Mouse (Mus musculus): ENCODE data around the gene 2310011J03Rik. TPM values are rescaled to one million over a fixed set of nuclear protein-coding genes. Genes with fewer than 3 reads are reported as not detected.

2310011J03Rik gene
- 32.7 TPM for polyA plus RNA-seq (2014; fragmentation: Illumina TruSeq; extraction: RNeasy Lipid Tissue Mini Kit (QIAGEN cat#74804); ENCODE audit: low read depth, low replicate concordance)

GRCm38 (mm10) chr10:80320340-80320760, at the start of gene 2310011J03Rik:
Gene 2310011J03Rik (minus strand): TSS chr10:80320537.

GRCm38 (mm10) chr10:80356001-80356682, 35.8 kb upstream of the 2310011J03Rik start, which contains the start of gene Plk5:
Gene Plk5 (plus strand): TSS chr10:80356459.

DNA sequence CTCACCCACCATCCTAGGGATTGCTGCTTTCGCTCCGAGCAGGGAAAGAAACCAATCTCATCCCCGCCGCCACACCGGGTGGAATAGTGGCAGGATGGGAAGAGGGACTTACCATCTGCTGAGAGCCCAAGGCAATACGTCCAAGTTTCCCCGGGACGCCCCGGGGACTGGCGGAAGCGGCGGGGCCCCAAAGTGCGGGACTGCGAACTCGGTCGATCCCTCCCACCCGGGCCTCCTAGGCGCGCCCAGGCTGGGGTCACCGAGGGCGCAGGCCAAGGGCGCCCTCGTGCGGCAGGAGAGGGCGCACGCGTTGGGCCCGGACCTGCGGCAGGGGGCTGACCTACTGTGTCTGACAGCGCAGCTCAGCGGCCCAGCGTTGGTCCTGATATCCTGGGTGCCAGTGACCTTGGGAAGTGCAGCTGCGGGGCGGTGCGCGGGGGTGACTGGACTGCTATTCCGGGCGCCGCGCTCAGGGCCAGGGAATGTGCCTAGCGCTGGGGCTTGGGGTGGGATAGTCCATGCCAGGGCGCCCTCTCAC, 28.0 kb upstream of the 2310011J03Rik start, which contains the start of gene Adamtsl5:
Gene Adamtsl5, minus strand, starts transcription at position 169 of the 538 bp plus-strand sequence.

GRCm38 (mm10) chr10:80329273-80330081, 9.1 kb upstream of the 2310011J03Rik start, which contains the start of the genes Pcsk4 and Reep6:
Gene Pcsk4 (minus strand): TSS chr10:80329498.
Gene Reep6 (plus strand): TSS chr10:80329953.

GRCm38 (mm10) chr10:80295618-80296425, 24.5 kb downstream of the 2310011J03Rik start, which contains the start of gene Apc2:
Gene Apc2 (plus strand): TSS chr10:80295977.

GRCm38 (mm10) chr10:80292251-80293146, 27.8 kb downstream of the 2310011J03Rik start, which contains the start of gene Rps15:
Gene Rps15 (plus strand): TSS chr10:80292453.

Other genes starting within 250 kb of the 2310011J03Rik start
- 17.9 TPM for gene Sbno2, start 215.0 kb downstream of the 2310011J03Rik start, polyA plus RNA-seq (2014; fragmentation: Illumina TruSeq; extraction: RNeasy Lipid Tissue Mini Kit (QIAGEN cat#74804); ENCODE audit: low read depth, low replicate concordance)
- gene Stk11, start 204.7 kb downstream of the 2310011J03Rik start, polyA plus RNA-seq (2014; fragmentation: Illumina TruSeq; extraction: RNeasy Lipid Tissue Mini Kit (QIAGEN cat#74804); ENCODE audit: low read depth, low replicate concordance), result 82.1 TPM
- gene Atp5d, start 181.9 kb downstream of the 2310011J03Rik start, polyA plus RNA-seq (2014; fragmentation: Illumina TruSeq; extraction: RNeasy Lipid Tissue Mini Kit (QIAGEN cat#74804); ENCODE audit: low read depth, low replicate concordance), result 268 TPM
- 29.3 TPM for gene Cbarp, start 179.7 kb downstream of the 2310011J03Rik start, polyA plus RNA-seq (2014; fragmentation: Illumina TruSeq; extraction: RNeasy Lipid Tissue Mini Kit (QIAGEN cat#74804); ENCODE audit: low read depth, low replicate concordance)
- gene Midn, start 172.3 kb downstream of the 2310011J03Rik start, polyA plus RNA-seq (2014; fragmentation: Illumina TruSeq; extraction: RNeasy Lipid Tissue Mini Kit (QIAGEN cat#74804); ENCODE audit: low read depth, low replicate concordance), result 28.1 TPM
- gene Cirbp, start 154.6 kb downstream of the 2310011J03Rik start, polyA plus RNA-seq (2014; fragmentation: Illumina TruSeq; extraction: RNeasy Lipid Tissue Mini Kit (QIAGEN cat#74804); ENCODE audit: low read depth, low replicate concordance), result 219 TPM
- gene 1600002K03Rik, start 147.6 kb downstream of the 2310011J03Rik start, polyA plus RNA-seq (2014; fragmentation: Illumina TruSeq; extraction: RNeasy Lipid Tissue Mini Kit (QIAGEN cat#74804); ENCODE audit: low read depth, low replicate concordance), result 19.9 TPM
- 1.4 TPM for gene Efna2, start 141.1 kb downstream of the 2310011J03Rik start, polyA plus RNA-seq (2014; fragmentation: Illumina TruSeq; extraction: RNeasy Lipid Tissue Mini Kit (QIAGEN cat#74804); ENCODE audit: low read depth, low replicate concordance)
- gene Mum1, start 94.1 kb downstream of the 2310011J03Rik start, polyA plus RNA-seq (2014; fragmentation: Illumina TruSeq; extraction: RNeasy Lipid Tissue Mini Kit (QIAGEN cat#74804); ENCODE audit: low read depth, low replicate concordance), result 56.7 TPM
- gene Ndufs7, start 71.4 kb downstream of the 2310011J03Rik start, polyA plus RNA-seq (2014; fragmentation: Illumina TruSeq; extraction: RNeasy Lipid Tissue Mini Kit (QIAGEN cat#74804); ENCODE audit: low read depth, low replicate concordance), result 123 TPM
- gene Gamt, start 59.5 kb downstream of the 2310011J03Rik start, polyA plus RNA-seq (2014; fragmentation: Illumina TruSeq; extraction: RNeasy Lipid Tissue Mini Kit (QIAGEN cat#74804); ENCODE audit: low read depth, low replicate concordance), result 196 TPM
- gene Dazap1, start 59.1 kb downstream of the 2310011J03Rik start, polyA plus RNA-seq (2014; fragmentation: Illumina TruSeq; extraction: RNeasy Lipid Tissue Mini Kit (QIAGEN cat#74804); ENCODE audit: low read depth, low replicate concordance), result 85.8 TPM
- gene Rps15, start 28.1 kb downstream of the 2310011J03Rik start, polyA plus RNA-seq (2014; fragmentation: Illumina TruSeq; extraction: RNeasy Lipid Tissue Mini Kit (QIAGEN cat#74804); ENCODE audit: low read depth, low replicate concordance), result 1,679 TPM
- 0.71 TPM for gene Apc2, start 24.6 kb downstream of the 2310011J03Rik start, polyA plus RNA-seq (2014; fragmentation: Illumina TruSeq; extraction: RNeasy Lipid Tissue Mini Kit (QIAGEN cat#74804); ENCODE audit: low read depth, low replicate concordance)
- gene Pcsk4, start 9.0 kb upstream of the 2310011J03Rik start, polyA plus RNA-seq (2014; fragmentation: Illumina TruSeq; extraction: RNeasy Lipid Tissue Mini Kit (QIAGEN cat#74804); ENCODE audit: low read depth, low replicate concordance), result 5.3 TPM
- 55.6 TPM for gene Reep6, start 9.4 kb upstream of the 2310011J03Rik start, polyA plus RNA-seq (2014; fragmentation: Illumina TruSeq; extraction: RNeasy Lipid Tissue Mini Kit (QIAGEN cat#74804); ENCODE audit: low read depth, low replicate concordance)
- 9.4 TPM for gene Adamtsl5, start 27.9 kb upstream of the 2310011J03Rik start, polyA plus RNA-seq (2014; fragmentation: Illumina TruSeq; extraction: RNeasy Lipid Tissue Mini Kit (QIAGEN cat#74804); ENCODE audit: low read depth, low replicate concordance)
- gene Plk5, start 35.9 kb upstream of the 2310011J03Rik start, polyA plus RNA-seq (2014; fragmentation: Illumina TruSeq; extraction: RNeasy Lipid Tissue Mini Kit (QIAGEN cat#74804); ENCODE audit: low read depth, low replicate concordance), result 0.34 TPM
- gene Mex3d, start 67.1 kb upstream of the 2310011J03Rik start, polyA plus RNA-seq (2014; fragmentation: Illumina TruSeq; extraction: RNeasy Lipid Tissue Mini Kit (QIAGEN cat#74804); ENCODE audit: low read depth, low replicate concordance), result 14.4 TPM
- gene Mbd3, start 79.0 kb upstream of the 2310011J03Rik start, polyA plus RNA-seq (2014; fragmentation: Illumina TruSeq; extraction: RNeasy Lipid Tissue Mini Kit (QIAGEN cat#74804); ENCODE audit: low read depth, low replicate concordance), result 113 TPM
- 470 TPM for gene Uqcr11, start 86.3 kb upstream of the 2310011J03Rik start, polyA plus RNA-seq (2014; fragmentation: Illumina TruSeq; extraction: RNeasy Lipid Tissue Mini Kit (QIAGEN cat#74804); ENCODE audit: low read depth, low replicate concordance)
- gene Tcf3, start 113.1 kb upstream of the 2310011J03Rik start, polyA plus RNA-seq (2014; fragmentation: Illumina TruSeq; extraction: RNeasy Lipid Tissue Mini Kit (QIAGEN cat#74804); ENCODE audit: low read depth, low replicate concordance), result 33.4 TPM
- not detected for gene Onecut3, start 174.3 kb upstream of the 2310011J03Rik start, polyA plus RNA-seq (2014; fragmentation: Illumina TruSeq; extraction: RNeasy Lipid Tissue Mini Kit (QIAGEN cat#74804); ENCODE audit: low read depth, low replicate concordance)
- gene Atp8b3, start 218.6 kb upstream of the 2310011J03Rik start, polyA plus RNA-seq (2014; fragmentation: Illumina TruSeq; extraction: RNeasy Lipid Tissue Mini Kit (QIAGEN cat#74804); ENCODE audit: low read depth, low replicate concordance), result 26.6 TPM
- 24.3 TPM for gene Rexo1, start 241.0 kb upstream of the 2310011J03Rik start, polyA plus RNA-seq (2014; fragmentation: Illumina TruSeq; extraction: RNeasy Lipid Tissue Mini Kit (QIAGEN cat#74804); ENCODE audit: low read depth, low replicate concordance)